Mouse (Mus musculus) megakaryocyte, embryonic 14.5 days (primary cell): ENCODE results near the gene Rab11b. TPM values are rescaled to one million over a fixed set of nuclear protein-coding genes. Genes with fewer than 3 reads are reported as not detected.
A peak's percentile ranks its signal among the peaks of the same experiment; 100 is the strongest.

Source experiments
- H3K27me3 ChIP-seq: replicated peaks from 2 replicates; pipeline ENCODE3; 2012; ENCODE audit warnings: inconsistent platforms
- H3K36me3 ChIP-seq: replicated peaks from 2 replicates; pipeline ENCODE3; 2012; ENCODE audit warnings: low read length, inconsistent platforms, mixed read lengths
- H3K4me1 ChIP-seq: 2 replicates; pipeline ENCODE4 v1.6.1; 2012; ENCODE audit warnings: inconsistent platforms
- H3K4me3 ChIP-seq: replicated peaks from 2 replicates; pipeline ENCODE3; 2012; ENCODE audit warnings: moderate library complexity, mild to moderate bottlenecking, inconsistent platforms
- H3K9me3 ChIP-seq: 2 replicates; pipeline ENCODE4 v1.6.1; 2012; ENCODE audit warnings: inconsistent platforms
- FLI1 ChIP-seq: IDR thresholded peaks from 2 replicates; pipeline ENCODE4 v1.6.1; 2012; ENCODE audit warnings: low read length, inconsistent platforms, mixed read lengths
- GATA1 ChIP-seq: IDR thresholded peaks from 3 replicates; pipeline ENCODE4 v1.6.1; 2012; ENCODE audit warnings: mixed read lengths, low read length, inconsistent platforms, borderline replicate concordance
- polyA plus RNA-seq: library from polyadenylated mRNA; stranded (reverse); fragments of >175 nt; gene quantifications from 2 replicates; pipeline ENCODE4 v1.2.3, GENCODE M21; 2012; ENCODE audit warnings: low replicate concordance; ENCODE audit not compliant: insufficient read depth

Gene Rab11b
- 140 and 309 TPM in 2 replicates for polyA plus RNA-seq

- no peaks in the 10 kb centered on the region for H3K9me3 ChIP-seq
- H3K4me3 ChIP-seq = peak within 1 kb of the TSS; percentile 97
Measured at GRCm38 (mm10) chr17:33760255-33761165, at the start of gene Rab11b. Gene Rab11b, minus strand, starts transcription at chr17:33760530.

GRCm38 (mm10) chr17:33808192-33808591 is 47.9 kb upstream of the Rab11b start:
- Histone ChIP-seq H3K4me1 (peaks cover 38% of the 10 kb centered on the region), H3K36me3 (no peaks in the 10 kb centered on the region), H3K4me3 (no peak overlapping the region), H3K27me3 (peaks cover 5% of the 10 kb centered on the region), H3K9me3 (no peaks in the 10 kb centered on the region)
- TF ChIP-seq FLI1 = no peak
- TF ChIP-seq GATA1 = no peak

More at GRCm38 (mm10) chr17:33760255-33761165, at the start of gene Rab11b:
- TF ChIP-seq FLI1 (no peak), GATA1 (no peak)
- Histone ChIP-seq H3K4me1 (peaks cover 48% of the 10 kb centered on the region), H3K36me3 (peaks cover 28% of the 10 kb centered on the region), H3K27me3 (no peaks in the 10 kb centered on the region)

- Histone ChIP-seq H3K27me3 (peaks cover 5% of the 10 kb centered on the region), H3K4me3 (no peak overlapping the region), H3K9me3 (no peaks in the 10 kb centered on the region), H3K36me3 (no peaks in the 10 kb centered on the region), H3K4me1 (peaks cover 29% of the 10 kb centered on the region)
- no peak for TF ChIP-seq GATA1
- no peak for TF ChIP-seq FLI1
Measured at GRCm38 (mm10) chr17:33807181-33807888, 47.0 kb upstream of the Rab11b start.

- no peaks in the 10 kb centered on the region for H3K9me3 ChIP-seq
- no peak overlapping the region for H3K4me3 ChIP-seq
- peaks cover 7% of the 10 kb centered on the region for H3K4me1 ChIP-seq
- peaks cover 5% of the 10 kb centered on the region for H3K27me3 ChIP-seq
- TF ChIP-seq GATA1 (no peak), FLI1 (no peak)
- no peaks in the 10 kb centered on the region for H3K36me3 ChIP-seq
Measured at GRCm38 (mm10) chr17:33804745-33805144, 44.4 kb upstream of the Rab11b start.

- H3K9me3 ChIP-seq = no peaks in the 10 kb centered on the region
- no peaks in the 10 kb centered on the region for H3K36me3 ChIP-seq
- TF ChIP-seq GATA1 (no peak), FLI1 (no peak)
- peaks cover 11% of the 10 kb centered on the region for H3K4me1 ChIP-seq
- no peak overlapping the region for H3K4me3 ChIP-seq
- peaks cover 5% of the 10 kb centered on the region for H3K27me3 ChIP-seq
Measured at GRCm38 (mm10) chr17:33804205-33804604, 43.9 kb upstream of the Rab11b start.

- Histone ChIP-seq H3K9me3 (no peaks in the 10 kb centered on the region), H3K27me3 (peaks cover 5% of the 10 kb centered on the region), H3K4me1 (peaks cover 12% of the 10 kb centered on the region), H3K36me3 (no peaks in the 10 kb centered on the region), H3K4me3 (no peak overlapping the region)
- no peak for TF ChIP-seq GATA1
- no peak for TF ChIP-seq FLI1
Measured at GRCm38 (mm10) chr17:33802221-33802620, 41.9 kb upstream of the Rab11b start.

GRCm38 (mm10) chr17:33799277-33799676 is 38.9 kb upstream of the Rab11b start:
- TF ChIP-seq FLI1 (no peak), GATA1 (no peak)
- peaks cover 7% of the 10 kb centered on the region for H3K4me1 ChIP-seq
- H3K9me3 ChIP-seq = no peaks in the 10 kb centered on the region

GRCm38 (mm10) chr17:33798306-33798705 is 38.0 kb upstream of the Rab11b start:
- H3K9me3 ChIP-seq = no peaks in the 10 kb centered on the region
- peaks cover 5% of the 10 kb centered on the region; the same call in 1 of the 2 replicates for H3K4me1 ChIP-seq
- TF ChIP-seq FLI1 (no peak), GATA1 (no peak)
- H3K27me3 ChIP-seq = no peaks in the 10 kb centered on the region
- H3K4me3 ChIP-seq = no peak overlapping the region
- H3K36me3 ChIP-seq = no peaks in the 10 kb centered on the region

More at GRCm38 (mm10) chr17:33799277-33799676, 38.9 kb upstream of the Rab11b start:
- H3K4me3 ChIP-seq = no peak overlapping the region
- H3K27me3 ChIP-seq = no peaks in the 10 kb centered on the region
- no peaks in the 10 kb centered on the region for H3K36me3 ChIP-seq

GRCm38 (mm10) chr17:33788732-33789131 is 28.4 kb upstream of the Rab11b start:
- Histone ChIP-seq H3K4me3 (no peak overlapping the region), H3K27me3 (peaks cover 16% of the 10 kb centered on the region), H3K36me3 (no peaks in the 10 kb centered on the region), H3K4me1 (peaks cover 6% of the 10 kb centered on the region), H3K9me3 (no peaks in the 10 kb centered on the region)
- no peak for TF ChIP-seq FLI1
- TF ChIP-seq GATA1 = no peak
